Mouse (Mus musculus) naive thymus-derived CD4-positive, alpha-beta T cell, adult 2 months (primary cell): ENCODE data around the gene Fam43b.

Experiments used
- DNase-seq: peaks from one replicate; pipeline ENCODE4 v3.0.0-alpha.2; 2011; ENCODE audit warnings: low read depth

Gene Fam43b

DNA sequence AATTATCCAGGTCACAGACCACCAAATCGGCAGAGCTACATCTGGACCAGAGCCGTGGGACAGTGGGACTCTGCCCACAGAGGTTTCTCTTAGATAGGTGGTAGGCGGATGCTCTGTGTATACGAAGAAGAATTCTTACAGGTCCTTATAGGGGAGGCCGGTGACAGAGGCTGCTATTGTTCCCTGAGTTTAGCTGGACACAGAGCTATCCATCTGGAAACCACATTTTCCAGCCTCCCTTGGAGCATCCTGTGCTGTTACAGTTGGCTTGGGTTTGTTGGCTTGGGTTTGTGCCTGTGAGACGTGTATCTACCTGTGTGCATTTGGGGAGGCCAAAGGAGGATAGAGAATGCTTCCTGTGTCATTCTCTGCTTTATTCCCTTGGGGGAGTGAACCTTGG is 43.6 kb downstream of the Fam43b start:
- no peak for DNase-seq

DNA sequence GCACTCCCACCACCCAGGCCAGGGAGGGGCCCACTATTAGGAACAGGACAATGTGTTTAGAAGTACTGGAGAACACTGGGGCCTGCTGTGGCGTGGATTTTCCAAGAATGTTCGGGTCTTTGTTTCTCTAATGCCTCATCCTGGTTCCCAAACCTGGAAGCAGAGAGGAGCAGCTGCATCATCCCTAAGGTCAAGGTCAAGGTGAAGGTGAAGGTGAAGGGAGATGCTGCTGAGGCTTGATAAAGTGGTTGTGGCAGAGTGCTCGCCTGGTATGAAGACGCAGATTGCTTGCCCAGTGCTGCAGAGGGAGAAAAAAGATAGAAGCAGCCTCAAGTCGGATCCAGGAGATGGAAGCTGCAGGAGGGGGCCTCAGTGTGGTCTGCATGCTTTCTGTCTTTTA is 44.5 kb downstream of the Fam43b start:
- DNase-seq, result no peak

DNA sequence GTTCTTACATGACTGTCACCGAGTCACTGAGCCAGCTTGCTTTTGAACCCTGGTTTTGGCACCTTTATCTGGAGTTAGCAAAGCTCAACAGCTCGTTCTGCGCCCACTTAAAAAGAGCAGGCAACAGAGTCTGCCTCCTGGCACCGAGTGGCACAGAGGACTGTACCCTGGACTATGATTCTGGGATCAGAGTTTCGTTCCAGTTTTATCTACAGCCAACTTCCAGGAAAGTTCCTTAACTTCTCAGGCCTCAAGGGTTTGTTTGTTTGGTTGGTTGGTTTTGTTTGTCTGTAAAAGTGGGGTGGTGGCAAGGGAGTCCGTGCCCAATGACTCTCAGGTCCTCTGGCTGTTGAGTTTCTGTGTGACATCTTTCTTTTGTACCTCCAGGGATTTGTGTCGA is 47.6 kb downstream of the Fam43b start:
- DNase-seq, result no peak

DNA sequence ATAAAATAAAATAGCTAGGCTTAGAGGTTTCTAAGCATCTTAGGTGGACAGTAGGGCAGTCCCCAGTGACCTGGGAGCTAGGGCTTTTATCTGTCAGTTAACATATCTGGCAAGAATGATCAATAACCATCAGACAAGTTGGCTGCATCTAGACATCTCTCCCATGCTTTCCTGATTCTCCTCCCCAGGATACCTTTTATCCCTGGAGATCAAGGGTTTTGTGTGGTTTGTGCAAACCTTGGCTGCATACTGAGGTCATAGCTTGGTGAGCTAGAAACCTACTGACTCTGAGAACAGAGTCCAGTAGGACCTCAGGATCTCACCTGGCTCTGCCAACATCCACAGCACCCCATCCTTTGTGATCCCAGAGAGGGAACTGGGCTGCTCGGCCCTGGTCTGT is 49.0 kb downstream of the Fam43b start:
- DNase-seq, result no peak

- DNase-seq, result no peak
Measured at GRCm38 (mm10) chr4:138344891-138345545, 51.3 kb downstream of the Fam43b start.
